Mouse (Mus musculus) cortical plate, adult 2 months (tissue): ENCODE measurements around the gene Myo1b.

ENCODE experiments used
- CTCF ChIP-seq: fragments of 200-500 bp; IDR thresholded peaks from 2 replicates; pipeline ENCODE4 v1.5.1; 2011; ENCODE audit warnings: mild to moderate bottlenecking, control low read depth, low read length; ENCODE audit not compliant: insufficient read depth; ENCODE audit errors: extremely low read depth
- POLR2A ChIP-seq: fragments of 200-500 bp; IDR thresholded peaks from 2 replicates; pipeline ENCODE4 v1.6.1; 2011; ENCODE audit warnings: mild to moderate bottlenecking, low read length, control low read depth; ENCODE audit not compliant: insufficient read depth; ENCODE audit errors: extremely low read depth

DNA sequence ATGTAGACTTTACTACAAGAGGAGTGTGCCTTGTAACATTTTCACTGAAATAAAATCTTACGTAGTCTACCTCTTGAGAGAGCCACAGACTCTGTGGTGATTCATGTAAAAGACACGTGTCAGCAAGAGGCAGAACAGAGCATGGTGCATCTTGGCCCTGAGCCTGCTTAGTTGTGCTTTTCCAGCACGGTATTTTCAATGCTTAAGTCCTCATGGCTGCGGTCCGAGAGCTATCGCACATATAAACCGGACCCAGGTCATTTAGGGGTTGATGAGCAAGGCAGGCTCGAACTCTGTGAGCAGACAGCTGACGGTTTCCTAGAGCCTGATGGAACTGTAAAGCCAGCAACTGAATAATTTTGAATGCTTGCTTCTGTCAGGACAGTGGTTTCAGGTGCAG, 86.5 kb downstream of the Myo1b start:
- TF ChIP-seq CTCF (no peak), POLR2A (no peak)
